Mouse (Mus musculus): ENCODE results near the gene Tomm22.
A peak's percentile ranks its signal among the peaks of the same experiment; 100 is the strongest.

Tomm22 gene

GRCm38 (mm10) chr15:79670249-79670971 lies at the start of gene Tomm22:
TSS of gene Tomm22 (plus strand) at chr15:79670861.
- DNase-seq, result peak; percentile 91

GRCm38 (mm10) chr15:79630471-79630870 lies 40.2 kb upstream of the Tomm22 start:
- no peak for DNase-seq

- DNase-seq, result no peak
These were observed 29.4 kb upstream of the Tomm22 start for GRCm38 (mm10) chr15:79641135-79641817.

GRCm38 (mm10) chr15:79645483-79645882 lies 25.2 kb upstream of the Tomm22 start:
- DNase-seq, result no peak

- DNase-seq, result no peak
These were observed 22.5 kb upstream of the Tomm22 start for GRCm38 (mm10) chr15:79648130-79648529.

GRCm38 (mm10) chr15:79650569-79650968 lies 20.1 kb upstream of the Tomm22 start:
- peak; percentile 55 to 81 for DNase-seq

- peak; percentile 38 to 63 for DNase-seq
These were observed 19.2 kb upstream of the Tomm22 start for GRCm38 (mm10) chr15:79651481-79651880.

- DNase-seq, result no peak
These were observed 14.2 kb upstream of the Tomm22 start for GRCm38 (mm10) chr15:79656451-79656850.

- peak; percentile 92 to 96 for DNase-seq
These were observed 12.7 kb upstream of the Tomm22 start for GRCm38 (mm10) chr15:79657837-79658530.

GRCm38 (mm10) chr15:79658531-79659375 lies 11.9 kb upstream of the Tomm22 start, which contains the start of the genes Fam227a and Cby1:
TSS of gene Fam227a (minus strand) at chr15:79658956.
TSS of gene Cby1 (plus strand) at chr15:79659199.
- peak; percentile 98 for DNase-seq

GRCm38 (mm10) chr15:79661852-79662251 lies 8.8 kb upstream of the Tomm22 start:
- DNase-seq, result peak; percentile 42 to 73

GRCm38 (mm10) chr15:79664666-79665065 lies 6.0 kb upstream of the Tomm22 start:
- DNase-seq, result no peak

GRCm38 (mm10) chr15:79669195-79669594 lies 1.5 kb upstream of the Tomm22 start:
- DNase-seq, result no peak

- no peak for DNase-seq
These were observed 275 bp downstream of the Tomm22 start for GRCm38 (mm10) chr15:79670972-79671299.

GRCm38 (mm10) chr15:79671828-79672348 lies 1.2 kb downstream of the Tomm22 start:
- DNase-seq, result peak in 1 of 2 experiments; percentile 47

GRCm38 (mm10) chr15:79677936-79678335 lies 7.3 kb downstream of the Tomm22 start:
- no peak for DNase-seq

- DNase-seq, result no peak
These were observed 11.3 kb downstream of the Tomm22 start for GRCm38 (mm10) chr15:79681973-79682372.

GRCm38 (mm10) chr15:79683146-79683545 lies 12.5 kb downstream of the Tomm22 start:
- no peak for DNase-seq

GRCm38 (mm10) chr15:79683707-79684465 lies 13.2 kb downstream of the Tomm22 start:
- DNase-seq, result no peak

- peak; percentile 47 to 63 for DNase-seq
These were observed 14.0 kb downstream of the Tomm22 start for GRCm38 (mm10) chr15:79684616-79685015.

- no peak for DNase-seq
These were observed 14.5 kb downstream of the Tomm22 start for GRCm38 (mm10) chr15:79685141-79685641.
